Mouse (Mus musculus): ENCODE measurements around the gene Opa3. TPM values are rescaled to one million over a fixed set of nuclear protein-coding genes. Genes with fewer than 3 reads are reported as not detected.

Gene Opa3
- 10 to 100 TPM; 40.2 to 46.7 (median 43.1) TPM for total RNA-seq (2022)

GRCm38 (mm10) chr7:19227883-19228792 is at the start of gene Opa3:
TSS of gene Opa3 (plus strand) at chr7:19228334.
- peak; percentile 98 to 99 for DNase-seq (ENCODE audit: low spot score in 2 of 2)

GRCm38 (mm10) chr7:19178443-19179092 is 49.6 kb upstream of the Opa3 start:
- DNase-seq (ENCODE audit: low spot score in 2 of 2): peak in 1 of 2 experiments; percentile 85

- DNase-seq (ENCODE audit: low spot score in 2 of 2): peak in 1 of 2 experiments; percentile 67
Measured at GRCm38 (mm10) chr7:19179173-19179572, 49.0 kb upstream of the Opa3 start.

DNA sequence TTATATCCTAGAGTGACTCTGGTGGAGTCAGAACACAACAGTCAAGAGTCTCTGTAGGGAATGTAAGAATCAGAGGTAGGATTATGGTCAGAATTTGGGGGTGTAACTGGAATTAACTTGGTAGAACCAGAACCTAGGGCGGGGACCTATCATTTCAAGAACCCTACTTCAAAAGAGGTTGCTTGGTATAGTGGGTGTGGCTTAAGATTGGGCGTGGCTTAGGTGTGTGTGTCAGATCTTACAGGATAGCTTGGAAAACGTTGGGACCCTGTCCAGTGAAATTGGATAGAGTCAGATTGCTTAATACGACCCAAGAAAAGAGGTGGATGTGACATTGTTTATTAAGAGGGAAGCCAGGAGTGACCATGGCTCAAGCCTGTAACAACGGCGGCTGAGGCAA is 48.2 kb upstream of the Opa3 start:
- no peak for DNase-seq (ENCODE audit: low spot score in 2 of 2)

DNA sequence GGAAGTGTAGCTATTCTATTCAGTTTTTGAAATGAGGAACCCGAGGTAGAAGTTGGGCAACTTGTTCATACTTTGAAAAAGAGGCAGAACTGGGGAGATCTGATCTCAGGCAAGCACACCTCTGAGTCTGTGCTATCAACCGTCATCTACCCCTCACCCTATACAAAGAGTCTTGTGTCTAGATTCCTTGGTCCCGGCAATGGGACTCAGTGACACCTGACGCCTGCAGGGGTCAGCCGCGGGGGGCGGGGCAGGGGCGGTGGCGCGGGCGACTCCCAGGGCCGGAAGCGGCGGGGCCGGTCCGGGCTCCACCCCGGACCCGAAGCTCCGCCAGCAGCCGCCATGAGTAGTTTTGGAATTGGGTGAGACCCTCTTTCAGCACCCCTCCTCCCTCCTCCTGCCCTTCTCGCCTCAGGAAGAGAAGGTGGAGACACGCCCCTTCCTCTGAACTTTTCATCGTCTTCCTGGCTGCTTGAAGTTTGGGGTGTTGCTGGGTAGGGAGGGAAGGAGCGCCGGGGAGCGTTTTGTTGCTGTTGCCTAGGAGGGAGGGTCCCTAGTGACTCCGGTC is 47.2 kb upstream of the Opa3 start:
- no peak for DNase-seq (ENCODE audit: low spot score in 2 of 2)

- no peak for DNase-seq (ENCODE audit: low spot score in 2 of 2)
Measured at GRCm38 (mm10) chr7:19184250-19184649, 43.9 kb upstream of the Opa3 start.

DNA sequence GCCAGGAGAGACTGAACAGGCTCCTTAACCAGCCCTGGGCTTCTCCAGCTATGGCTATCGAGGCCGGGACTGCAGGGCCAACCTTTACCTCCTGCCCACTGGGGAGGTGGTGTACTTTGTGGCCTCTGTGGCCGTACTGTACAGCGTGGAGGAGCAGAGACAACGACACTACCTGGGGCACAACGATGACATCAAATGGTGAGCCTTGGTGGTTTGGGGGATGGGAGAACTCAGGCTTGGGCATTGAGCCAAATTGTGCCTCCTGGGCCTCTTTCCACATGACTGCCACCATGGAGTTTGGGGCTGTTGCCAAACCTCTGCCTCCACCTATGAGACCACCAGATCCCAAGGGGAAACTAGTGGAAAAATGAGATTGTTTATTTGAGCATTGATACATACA is 43.4 kb upstream of the Opa3 start:
- no peak for DNase-seq (ENCODE audit: low spot score in 2 of 2)

- no peak for DNase-seq (ENCODE audit: low spot score in 2 of 2)
Measured at GRCm38 (mm10) chr7:19194676-19195075, 33.5 kb upstream of the Opa3 start.

- DNase-seq (ENCODE audit: low spot score in 2 of 2): no peak
Measured at GRCm38 (mm10) chr7:19196676-19197075, 31.5 kb upstream of the Opa3 start.

DNA sequence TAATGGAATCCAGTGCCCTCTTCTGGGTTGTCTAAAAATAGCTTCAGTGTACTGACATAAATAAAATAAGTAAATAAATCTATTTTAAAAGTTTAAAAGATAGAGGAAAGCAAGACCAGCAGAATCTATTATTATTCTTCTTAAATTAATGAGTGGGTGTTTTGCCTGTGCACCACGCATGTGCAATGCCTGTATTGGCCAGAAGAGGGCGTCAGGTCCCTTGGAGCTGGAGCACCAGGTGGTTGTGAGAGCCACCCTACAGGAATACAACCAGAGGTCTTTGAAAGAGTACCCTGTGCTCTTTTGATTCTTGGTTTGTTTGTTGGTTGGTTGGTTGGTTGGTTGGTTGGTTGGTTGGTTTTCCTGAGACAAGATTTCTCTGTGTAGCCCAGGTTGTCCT is 30.1 kb upstream of the Opa3 start:
- no peak for DNase-seq (ENCODE audit: low spot score in 2 of 2)

- DNase-seq (ENCODE audit: low spot score in 2 of 2): no peak
Measured at GRCm38 (mm10) chr7:19201660-19202059, 26.5 kb upstream of the Opa3 start.

- DNase-seq (ENCODE audit: low spot score in 2 of 2): no peak
Measured at GRCm38 (mm10) chr7:19202065-19202850, 25.9 kb upstream of the Opa3 start.

GRCm38 (mm10) chr7:19208201-19208910 is 19.8 kb upstream of the Opa3 start:
- no peak for DNase-seq (ENCODE audit: low spot score in 2 of 2)

- no peak for DNase-seq (ENCODE audit: low spot score in 2 of 2)
Measured at GRCm38 (mm10) chr7:19208944-19209472, 19.1 kb upstream of the Opa3 start.

GRCm38 (mm10) chr7:19209494-19209893 is 18.6 kb upstream of the Opa3 start:
- DNase-seq (ENCODE audit: low spot score in 2 of 2): no peak

DNA sequence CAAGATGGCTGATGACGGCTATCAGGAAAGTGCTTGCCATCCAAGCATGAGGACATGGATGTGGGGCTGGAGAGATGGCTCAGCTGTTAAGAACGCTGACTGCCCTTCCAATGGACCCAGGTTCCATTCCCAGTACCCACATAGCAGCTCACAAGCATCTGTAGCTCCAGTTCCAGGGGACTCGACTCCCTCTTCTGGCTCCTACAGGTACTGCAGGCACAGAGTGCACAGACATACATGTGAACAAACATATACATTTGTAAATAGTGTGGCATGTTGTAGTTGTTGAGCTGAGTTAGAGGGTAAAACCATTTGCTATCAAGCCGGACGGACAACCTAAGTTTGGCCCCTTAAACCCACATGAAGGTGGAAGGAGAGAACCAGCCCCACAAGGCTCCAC is 18.1 kb upstream of the Opa3 start:
- no peak for DNase-seq (ENCODE audit: low spot score in 2 of 2)

GRCm38 (mm10) chr7:19211041-19211675 is 17.0 kb upstream of the Opa3 start:
- DNase-seq (ENCODE audit: low spot score in 2 of 2): no peak

GRCm38 (mm10) chr7:19211996-19212755 is 16.0 kb upstream of the Opa3 start, which contains the start of gene Gpr4:
TSS of gene Gpr4 (plus strand) at chr7:19212538.
- DNase-seq (ENCODE audit: low spot score in 2 of 2): no peak

- no peak for DNase-seq (ENCODE audit: low spot score in 2 of 2)
Measured at GRCm38 (mm10) chr7:19213385-19213784, 14.7 kb upstream of the Opa3 start.

Measured in left cerebral cortex, adult 8-10 months (tissue).